Mouse (Mus musculus) liver, embryonic 14.5 days (tissue): ENCODE results near the gene Cbl.

Experiments used
- CTCF ChIP-seq: IDR thresholded peaks from 2 replicates; pipeline ENCODE4 v1.5.1; 2016; ENCODE audit warnings: antibody characterized with exemption, low read depth, control low read depth
- EP300 ChIP-seq: IDR thresholded peaks from 2 replicates; pipeline ENCODE4 v1.6.1; 2016; ENCODE audit warnings: antibody characterized with exemption, low read depth

GRCm38 (mm10) chr9:44238501-44239190 lies 4.8 kb upstream of the Cbl start:
- TF ChIP-seq CTCF, result no peak
- TF ChIP-seq EP300, result no peak
